Mouse (Mus musculus) brain, adult 2 months (tissue): ENCODE measurements around the gene Nav1.

Source experiments
- DNase-seq: peaks from one replicate; pipeline ENCODE4 v3.0.0; 2011; ENCODE audit warnings: low read depth, low spot score

The Nav1 gene

DNA sequence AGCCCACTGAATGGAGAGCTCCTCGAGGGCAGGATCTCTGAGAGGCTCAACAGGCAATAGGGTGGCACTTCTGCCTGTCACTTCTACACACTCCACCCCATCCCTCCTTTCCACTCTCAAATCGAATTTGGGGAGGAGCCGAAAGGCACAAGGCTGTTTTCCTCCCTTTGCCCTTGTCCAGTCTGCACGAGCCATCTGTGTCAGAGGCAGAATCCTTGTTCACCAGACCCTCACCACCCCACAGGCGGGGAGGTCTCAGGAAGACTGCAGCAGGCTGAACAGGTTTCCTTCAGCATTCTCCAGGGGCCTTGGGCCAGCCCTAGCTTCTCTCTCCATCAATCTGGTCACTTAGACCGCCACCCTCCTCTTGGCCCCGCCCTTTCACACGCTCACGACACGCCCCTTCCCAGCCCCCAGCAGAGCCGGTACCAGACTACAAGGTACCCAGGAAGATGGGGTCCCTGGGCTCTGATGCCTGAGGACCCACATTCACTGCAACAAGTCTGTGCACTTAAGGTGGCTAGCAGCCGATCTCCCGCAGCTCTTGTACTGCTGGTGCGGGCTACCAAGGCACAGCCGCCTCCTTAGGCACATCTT lies 23.9 kb downstream of the Nav1 start:
- peak; percentile 88 for DNase-seq

DNA sequence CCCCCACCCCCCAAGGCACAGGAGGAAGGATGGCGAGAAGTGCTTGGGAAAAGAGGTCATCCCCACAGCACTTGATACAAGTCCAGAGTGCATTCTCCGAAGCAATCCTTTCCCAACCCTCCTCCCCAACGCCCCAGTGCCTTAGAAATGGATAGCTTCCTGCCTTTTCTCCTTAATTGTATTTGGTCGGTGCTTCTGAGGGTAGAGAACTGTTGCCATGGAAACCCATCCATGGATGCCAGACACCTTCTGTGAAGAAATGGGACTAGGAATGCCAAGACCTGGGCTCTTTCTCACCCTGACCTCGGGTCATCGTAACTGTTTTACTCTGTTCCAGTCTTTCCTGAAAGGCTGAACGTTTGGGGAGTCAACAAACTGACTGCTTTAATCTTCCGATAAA lies 26.1 kb downstream of the Nav1 start:
- peak; percentile 66 for DNase-seq

DNA sequence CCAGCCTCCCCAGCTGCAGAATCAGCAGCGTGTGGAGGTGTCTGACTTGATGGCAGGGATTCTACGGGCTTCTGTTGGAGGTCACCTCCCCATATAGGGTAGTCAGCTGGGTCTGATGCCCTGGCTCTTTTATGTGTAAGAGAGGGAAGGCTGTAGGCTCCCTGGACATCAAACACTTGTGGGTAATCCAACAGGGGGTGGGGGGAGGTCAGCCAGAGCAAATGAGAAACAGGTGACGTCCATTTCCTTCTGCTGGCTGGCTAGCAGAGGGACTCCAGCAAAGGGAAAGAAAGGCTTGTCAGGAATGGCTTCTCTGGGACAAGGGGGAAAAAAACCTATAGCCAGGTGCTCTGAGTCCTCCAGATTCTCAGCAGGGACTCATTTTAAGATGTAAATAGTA lies 28.0 kb downstream of the Nav1 start:
- DNase-seq, result no peak

DNA sequence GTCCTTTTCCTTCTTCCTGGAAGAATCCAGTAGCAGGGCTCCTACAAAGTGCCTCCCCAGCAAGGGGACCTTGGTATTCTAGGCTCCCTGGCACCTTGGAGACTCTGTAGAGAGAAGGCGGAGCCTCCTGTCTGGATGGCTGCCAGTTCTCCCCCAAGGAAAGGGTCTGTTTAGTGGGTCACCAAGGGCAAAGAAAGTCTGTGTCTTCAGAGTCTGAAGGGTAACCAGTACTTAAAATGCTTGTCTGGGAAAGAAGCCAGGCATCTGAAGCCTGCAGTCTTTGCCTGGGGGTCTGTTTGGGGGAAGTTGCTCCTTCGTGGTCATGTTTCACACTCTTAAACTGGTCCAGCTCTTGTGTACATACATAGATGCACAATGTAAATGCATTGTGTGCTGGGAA lies 29.3 kb downstream of the Nav1 start:
- DNase-seq, result no peak

DNA sequence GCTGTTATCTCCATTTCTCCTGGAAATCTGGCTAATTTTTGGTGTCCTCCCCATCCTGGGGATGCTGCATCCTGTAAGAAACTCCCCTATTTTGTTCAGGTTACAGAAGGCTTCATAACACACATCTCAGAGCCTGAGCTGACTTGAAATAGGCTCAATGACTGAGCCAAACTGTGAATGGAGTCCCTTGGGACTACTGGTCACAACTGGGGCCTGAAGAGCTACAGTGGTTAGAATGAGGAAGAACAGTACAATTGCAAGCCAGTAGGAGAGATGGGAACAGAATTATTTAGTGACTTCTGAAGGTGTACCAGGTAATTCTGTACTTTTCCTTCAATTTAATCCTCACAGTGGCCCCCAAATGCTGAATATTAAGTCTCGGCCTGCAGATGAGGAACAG lies 31.7 kb downstream of the Nav1 start:
- DNase-seq, result no peak

DNA sequence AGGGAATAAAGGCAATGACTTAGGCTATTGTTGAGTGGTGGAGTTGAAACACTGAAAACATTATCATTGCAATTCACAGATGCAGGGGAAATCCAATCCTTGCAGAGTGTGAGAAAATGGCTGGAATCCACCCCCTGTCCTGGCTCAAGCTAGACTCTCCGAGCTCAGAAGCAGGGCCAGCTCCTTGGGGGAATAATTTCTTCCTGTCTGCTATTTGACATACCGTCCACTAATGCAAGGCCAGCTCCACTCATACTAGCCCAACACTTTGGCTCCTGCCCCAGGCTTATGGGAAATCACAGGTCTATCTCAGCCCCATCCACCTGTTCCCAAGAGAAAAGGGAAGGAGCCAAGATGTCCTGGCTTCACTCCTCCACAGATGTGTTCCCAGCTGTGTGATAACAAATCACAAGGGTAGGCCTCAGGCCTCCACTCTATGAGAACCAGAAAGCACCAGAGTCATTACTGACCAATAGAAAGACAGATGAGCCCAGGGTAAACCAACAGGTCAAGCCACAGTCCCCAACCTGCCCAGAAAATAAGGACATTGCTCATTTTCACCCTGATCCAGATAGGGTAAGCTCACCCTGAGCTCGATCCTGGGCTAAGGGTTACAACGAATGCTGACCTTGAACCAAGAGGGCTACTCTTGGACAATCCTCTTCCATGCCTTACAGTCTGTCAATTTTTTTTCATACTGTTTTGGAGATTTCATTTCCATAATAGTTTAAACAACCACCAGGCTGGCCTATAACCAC lies 32.5 kb downstream of the Nav1 start:
- no peak for DNase-seq

DNA sequence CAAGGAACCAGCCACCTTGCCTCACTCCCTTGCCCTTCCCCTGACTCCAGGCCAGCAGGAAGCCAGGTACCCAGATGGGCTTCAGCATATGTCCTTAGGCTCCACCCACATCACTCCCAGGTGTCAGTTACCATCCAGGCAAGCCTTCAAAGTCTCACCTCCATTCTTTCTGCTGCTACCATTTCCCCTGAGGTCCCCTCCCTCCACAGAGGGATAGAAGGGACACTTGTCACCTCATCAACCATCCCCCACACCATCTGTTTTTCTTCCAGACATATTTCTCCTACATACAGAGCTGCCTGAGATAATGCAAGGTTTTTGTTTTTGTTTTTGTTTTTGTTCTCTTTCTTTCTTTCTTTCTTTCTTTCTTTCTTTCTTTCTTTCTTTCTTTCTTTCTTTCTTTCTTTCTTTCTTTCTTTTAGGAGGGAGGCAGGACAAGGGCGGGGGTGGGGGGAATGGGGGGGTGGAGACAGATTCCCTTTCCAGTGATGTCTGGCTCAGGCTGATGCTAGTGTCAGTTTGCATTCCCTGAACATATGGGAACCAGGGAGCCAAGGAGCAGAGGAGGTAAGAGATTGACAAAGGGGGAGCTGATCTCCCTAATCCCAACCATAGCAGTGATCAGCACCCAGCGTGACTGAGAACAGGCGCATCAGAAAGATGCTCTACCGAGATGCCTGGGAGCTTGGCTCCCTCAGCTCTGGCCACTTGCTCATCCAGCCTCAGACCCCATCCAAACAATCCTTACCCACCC lies 34.8 kb downstream of the Nav1 start:
- no peak for DNase-seq

DNA sequence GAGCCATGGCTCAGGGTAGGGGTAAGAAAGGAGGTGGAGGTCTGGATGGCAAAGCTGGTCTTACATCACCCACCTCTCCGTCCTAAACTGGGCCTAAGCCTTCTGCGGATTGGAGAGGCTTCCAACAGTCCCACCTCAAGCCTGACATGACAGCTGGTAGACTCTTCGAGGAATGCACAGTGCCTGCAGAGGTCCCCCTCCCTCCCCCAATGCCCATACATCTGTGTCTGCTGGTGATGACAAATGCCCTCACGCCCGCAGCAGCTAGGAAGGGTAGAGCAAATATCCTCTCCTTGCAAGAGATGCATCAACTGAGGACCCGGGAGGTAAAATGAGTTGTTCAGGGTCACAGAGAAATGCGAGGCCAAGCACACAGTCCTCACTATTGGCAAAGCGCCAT lies 39.0 kb downstream of the Nav1 start:
- DNase-seq, result no peak

DNA sequence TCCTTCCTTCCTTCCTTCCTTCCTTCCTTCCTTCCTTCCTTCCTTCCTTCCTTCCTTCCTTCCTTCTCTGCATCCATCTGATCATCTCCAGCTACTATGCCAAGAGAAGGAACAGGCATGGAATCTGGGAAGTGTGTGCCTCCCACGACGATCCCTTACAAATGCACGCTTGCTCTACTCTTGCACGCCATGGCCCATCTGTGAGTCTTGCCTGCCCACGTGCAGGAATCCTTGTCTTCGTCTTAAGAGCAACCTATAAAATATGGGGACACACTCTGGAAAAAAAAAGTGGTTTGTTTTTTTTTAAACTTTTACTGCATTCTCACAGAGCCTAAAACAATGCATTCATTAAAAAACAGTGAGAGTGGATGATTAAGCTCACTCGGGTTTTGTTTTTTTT lies 40.5 kb downstream of the Nav1 start:
- DNase-seq, result peak; percentile 89

DNA sequence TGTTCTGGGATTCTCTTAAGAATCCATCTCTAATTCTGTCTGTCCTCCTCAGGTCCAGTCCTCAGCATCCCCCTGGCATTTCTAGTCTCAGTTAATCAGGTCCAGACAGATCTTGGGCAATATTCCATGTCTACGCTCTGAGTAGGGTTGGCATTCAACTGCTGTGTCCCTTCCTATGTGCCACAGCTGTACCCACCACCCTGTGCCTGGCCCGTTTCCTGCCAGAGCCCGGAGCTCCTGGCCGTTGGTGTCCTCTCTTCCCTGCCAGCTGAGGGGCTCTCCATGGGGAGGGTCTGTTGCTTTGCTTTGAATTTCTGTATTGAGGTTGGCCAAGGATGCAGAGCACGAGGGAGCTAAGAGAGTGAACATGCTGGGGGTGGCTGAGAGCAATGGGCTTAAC lies 41.3 kb downstream of the Nav1 start:
- no peak for DNase-seq

DNA sequence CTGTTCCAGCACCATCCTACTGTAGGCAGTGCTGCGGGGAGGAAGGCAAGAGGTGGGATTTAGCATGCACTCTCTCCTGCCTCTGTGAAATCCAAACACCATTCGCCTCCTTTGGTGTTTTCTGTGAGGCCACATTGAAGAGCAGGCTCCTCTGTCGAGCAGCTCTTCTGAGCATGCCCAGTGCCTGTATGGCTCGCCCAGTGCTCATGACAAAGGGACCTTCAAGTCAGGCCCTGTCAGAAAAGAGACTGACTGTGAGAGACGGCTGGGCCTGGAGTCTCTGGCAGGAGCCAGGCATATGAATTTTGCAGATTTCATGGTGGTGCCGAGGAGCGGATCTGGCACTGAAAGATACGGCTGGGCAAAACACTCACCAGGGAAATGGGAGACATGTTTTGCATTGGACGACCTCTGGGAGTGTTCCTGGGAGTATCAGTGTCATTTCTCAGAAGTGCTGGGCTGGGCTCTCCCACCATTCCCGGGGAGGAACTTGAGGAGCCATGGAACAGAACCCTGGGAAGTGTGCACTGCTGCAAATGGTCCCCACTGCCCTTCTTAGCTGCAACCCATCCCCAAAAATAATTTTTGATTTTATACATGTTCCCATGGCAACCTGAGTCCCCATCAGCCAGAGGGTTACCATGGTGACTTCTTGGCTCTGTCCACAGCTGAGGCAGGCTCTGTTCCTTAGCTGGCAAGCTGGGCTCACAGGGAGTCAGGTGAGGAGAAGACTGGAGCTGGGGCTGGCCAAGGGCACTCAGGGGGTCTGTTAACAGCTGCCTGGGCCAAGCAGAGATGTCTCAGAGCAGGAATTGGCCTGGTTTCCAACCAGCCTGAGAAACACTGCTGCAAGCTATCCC lies 42.2 kb downstream of the Nav1 start:
- peak; percentile 85 for DNase-seq

DNA sequence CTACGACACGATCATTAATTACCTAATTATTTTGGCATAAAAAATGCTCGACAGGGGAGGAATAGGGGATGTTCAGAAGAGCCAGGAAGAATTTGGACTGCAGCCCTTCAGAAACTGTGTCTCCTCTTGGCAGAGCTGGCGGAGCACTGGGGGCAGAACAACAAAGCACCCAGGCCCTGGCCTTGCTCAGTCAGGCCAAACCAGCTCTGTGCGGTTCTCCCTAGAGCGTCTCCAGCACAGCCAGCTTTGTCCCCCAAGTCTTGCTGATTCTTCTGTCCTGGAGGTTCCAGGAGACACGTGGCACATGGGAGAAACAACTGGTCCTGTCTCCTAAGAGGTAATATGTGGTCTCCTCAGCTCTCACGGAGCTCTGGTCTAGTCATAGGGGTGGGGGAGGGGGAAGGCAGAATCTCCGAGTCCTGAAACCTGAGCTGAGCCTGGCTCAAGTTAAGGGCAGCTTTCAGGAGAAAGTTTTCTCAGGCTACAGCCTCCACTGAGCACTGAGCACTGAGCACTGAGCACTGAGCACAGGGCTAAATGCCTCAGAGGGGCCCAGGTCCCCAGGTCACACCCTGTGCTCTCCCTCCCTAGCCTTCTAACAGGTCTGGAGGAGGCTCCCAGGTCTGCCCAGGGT lies 43.2 kb downstream of the Nav1 start:
- DNase-seq, result no peak

DNA sequence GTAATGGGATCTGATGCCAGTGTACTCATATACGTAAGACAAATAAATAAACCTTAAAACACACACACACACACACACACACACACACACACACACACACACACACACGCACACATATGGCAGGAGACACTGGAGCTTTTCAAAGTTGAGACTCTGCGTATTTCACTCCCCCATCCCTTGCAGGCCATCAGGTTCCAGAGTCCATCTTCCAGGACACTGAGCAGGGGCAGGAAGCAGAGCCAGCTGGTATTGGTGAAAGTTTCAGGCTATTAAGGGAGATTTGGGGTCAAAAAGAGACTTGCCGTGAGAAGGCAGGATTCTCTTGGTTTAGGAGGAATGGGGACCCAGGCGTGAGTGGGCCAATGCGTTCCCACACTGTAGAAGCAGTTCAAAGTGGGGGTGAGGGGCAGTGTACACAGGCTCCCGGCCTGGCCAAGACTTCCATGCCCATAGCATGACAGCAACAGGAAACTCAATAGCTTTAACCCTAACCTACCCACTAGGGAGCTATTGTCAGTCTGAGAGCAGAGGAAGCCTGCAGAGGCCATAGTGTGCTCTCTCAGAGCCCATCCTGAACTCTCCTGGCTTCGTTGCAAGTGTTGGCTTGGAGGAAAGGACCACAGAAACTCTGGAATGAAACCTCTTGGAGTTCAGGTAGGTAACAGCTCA lies 44.0 kb downstream of the Nav1 start:
- DNase-seq, result no peak

DNA sequence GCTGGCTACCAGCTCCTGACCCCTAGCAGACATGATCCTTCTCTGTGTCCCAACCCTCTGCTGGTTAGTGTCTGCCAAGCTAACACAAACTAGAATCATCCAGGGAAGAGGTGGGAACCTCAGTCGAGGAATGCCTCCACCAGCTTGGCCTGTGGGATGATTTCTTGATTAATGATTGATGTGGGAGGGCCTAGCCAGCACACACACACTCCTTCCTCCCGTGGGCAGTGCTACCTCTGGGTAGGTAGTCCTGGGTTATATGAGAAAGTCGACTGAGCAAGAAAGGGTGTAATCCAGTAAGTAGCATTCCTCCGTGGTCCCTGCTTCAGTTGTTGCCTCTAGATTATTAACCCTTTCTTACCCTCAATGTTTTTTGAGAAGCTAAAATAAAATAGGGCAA lies 45.0 kb downstream of the Nav1 start:
- DNase-seq, result no peak

DNA sequence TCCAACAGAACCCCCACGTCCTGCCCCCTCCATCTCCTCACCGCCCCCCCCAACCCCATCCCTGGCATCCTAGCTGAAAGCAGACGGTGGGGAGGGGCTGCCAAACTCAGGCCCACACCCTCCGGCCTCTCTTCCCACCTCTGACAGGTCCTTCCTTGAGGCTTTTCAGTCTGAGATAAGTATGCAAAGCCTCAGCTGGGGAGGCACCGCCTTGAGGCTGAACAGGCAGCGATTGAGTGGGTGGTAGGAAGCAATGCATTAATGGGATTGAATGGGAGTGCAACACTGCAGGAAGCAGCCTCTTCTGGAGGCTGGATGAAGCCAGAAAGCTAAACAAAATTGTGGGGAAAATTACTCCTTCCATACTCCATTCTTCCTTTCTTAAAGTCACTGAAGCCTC lies 45.8 kb downstream of the Nav1 start:
- DNase-seq, result peak; percentile 74

DNA sequence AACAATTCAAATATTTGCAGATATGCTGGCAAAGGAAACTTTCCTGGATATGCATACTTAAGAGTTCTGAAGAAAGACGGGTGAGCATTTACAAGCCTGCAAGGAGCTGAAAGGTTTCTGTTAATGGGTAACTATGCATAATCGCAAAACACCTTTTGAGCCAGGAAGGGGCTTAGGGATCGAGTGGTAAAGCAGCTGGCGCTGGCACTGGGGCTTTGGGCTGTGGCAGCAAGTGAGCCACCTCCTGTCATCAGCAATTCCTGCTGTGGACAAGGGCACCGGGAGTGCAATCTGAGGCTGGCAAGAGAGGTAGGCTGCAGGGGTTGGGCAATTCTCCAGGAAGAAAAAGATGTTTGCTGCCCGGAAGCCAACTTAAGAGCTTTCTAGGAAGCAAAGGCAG lies 49.1 kb downstream of the Nav1 start:
- DNase-seq, result no peak

DNA sequence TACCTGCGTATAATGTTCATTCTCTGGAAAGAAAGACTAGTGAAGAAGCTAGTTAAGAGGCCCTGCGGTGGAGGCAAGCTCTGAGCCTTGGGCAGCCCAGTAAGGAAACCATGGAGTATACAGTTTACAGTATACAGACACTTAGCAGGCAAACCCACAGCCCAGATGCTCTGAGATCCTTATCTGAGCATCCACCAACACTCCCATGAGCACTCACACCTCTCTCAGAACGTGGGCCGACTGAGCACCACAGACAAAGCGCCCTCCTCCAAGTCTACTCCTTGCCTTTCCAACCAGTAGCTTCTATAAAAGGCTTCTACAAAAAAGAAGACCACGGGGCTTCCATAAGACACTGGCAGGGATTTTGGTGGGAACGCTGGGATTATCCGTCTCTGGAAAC lies 51.2 kb downstream of the Nav1 start:
- peak; percentile 89 for DNase-seq

DNA sequence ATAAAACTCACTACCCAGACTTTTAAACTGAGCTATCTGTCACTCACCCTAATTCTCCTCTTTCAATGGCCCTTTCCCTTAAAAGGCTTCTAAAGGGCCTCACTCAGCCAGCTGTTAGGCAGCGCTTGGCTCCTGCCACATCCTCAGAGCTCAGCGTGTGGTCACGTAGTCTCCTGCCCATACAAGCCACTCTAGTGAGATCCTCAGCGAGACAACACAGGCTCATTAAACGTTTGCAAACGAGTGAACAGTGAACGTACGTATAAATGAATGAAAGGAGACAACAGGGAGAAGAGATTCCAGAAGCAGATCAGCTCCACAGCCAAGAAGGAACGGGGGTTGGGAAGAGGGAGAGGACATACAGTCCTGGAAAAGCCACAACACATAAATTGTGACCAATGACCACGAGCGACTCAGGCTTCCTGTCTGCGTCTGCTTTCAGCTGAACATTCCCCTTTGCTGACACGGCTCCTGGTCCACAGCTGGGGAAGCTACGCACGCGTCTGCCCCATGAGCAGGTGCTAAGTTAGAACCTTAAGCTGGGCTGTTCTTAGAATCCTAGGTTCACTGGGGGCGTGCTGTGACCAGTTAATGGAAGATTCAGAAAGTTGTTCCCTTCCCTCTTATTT lies 52.3 kb downstream of the Nav1 start:
- DNase-seq, result no peak

DNA sequence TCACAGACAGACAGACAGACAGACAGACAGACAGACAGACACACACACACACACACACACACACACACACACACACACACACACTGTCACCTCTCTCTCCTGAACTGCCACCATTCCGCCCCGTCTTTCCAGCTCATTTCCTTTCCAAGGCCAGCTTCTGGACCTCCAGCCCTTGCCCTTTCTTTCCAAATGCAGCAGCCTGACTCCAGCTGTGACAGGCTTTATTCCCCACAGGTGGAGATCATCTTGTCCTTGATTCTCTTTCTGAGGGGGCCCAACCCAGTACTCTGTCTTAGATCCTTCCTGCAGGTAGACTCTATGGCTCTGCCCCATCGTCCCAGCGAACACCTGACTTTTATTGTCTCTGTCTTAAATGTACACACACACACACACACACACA lies 53.5 kb downstream of the Nav1 start:
- no peak for DNase-seq

DNA sequence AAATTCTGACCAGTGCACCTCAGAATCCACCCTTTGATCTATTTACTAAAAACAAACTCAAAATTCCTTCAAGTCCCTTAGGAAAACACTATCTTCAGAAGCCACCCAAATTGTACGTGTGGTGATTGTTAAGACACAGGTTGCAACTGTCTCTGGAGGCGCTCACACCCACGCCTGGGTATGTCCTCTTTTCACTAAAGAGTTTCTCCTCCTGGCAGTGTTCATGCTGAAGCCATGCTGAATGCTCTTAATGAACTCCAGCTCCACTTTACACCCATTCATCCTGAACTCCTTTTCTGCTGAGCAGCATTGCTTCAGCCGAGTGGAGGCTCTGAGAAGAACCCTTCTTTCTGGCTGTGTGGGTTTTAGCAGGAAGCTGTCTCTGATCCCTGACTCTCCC lies 53.9 kb downstream of the Nav1 start:
- DNase-seq, result peak; percentile 55

DNA sequence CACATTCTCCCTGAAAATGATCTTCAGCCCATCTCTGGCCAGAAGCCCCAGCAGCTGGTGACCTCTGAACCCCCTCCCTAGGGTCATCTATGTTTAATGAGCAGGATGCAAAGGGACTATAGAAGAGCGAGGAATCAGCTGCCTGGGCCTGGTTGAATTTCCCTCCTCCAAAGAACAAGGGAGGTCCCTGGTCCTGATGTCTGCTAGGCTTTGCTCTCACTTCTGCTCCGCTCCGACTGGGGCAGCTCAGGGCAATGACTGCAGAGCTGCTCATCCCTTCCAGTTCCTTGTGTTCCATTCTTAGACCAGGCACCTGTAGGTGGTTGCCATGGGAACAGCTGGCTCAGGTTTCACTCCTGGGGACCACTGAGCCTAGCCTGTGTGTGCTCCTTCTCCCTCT lies 56.2 kb downstream of the Nav1 start:
- peak; percentile 66 for DNase-seq
